Mouse (Mus musculus) kidney, adult 2 months (tissue): Measurements from ENCODE around the gene Grk4.

ENCODE experiments used
- CTCF ChIP-seq: fragments of 200-500 bp; conservative IDR thresholded peaks from 2 replicates; pipeline ENCODE4 v1.5.1; 2011; ENCODE audit warnings: low read depth, mild to moderate bottlenecking, control low read depth, low read length, moderate library complexity, mixed read lengths; ENCODE audit not compliant: insufficient read depth, insufficient read length
- POLR2A ChIP-seq: fragments of 200-500 bp; IDR thresholded peaks from one replicate; pipeline ENCODE4 v1.6.1; 2011; ENCODE audit warnings: low read depth, low read length, control low read depth

DNA sequence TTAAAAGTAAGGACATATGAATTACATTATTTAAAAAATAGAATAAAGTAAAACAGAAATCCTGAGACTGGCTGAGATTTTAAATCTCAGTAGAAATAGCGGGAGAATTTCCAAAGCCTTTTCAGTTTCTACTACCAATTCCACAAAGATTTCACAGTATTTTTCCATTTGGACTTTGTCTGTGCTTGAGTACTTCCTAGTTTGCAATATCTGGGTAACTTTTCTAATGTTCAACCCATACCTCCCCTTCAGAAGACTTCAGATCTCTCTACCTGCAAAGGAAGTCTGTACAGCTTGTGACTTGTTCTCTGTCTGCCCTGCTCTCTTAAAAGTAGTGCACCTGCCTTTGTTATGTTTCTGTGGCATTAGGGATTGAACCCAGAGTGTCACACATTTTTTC is 48.3 kb downstream of the Grk4 start:
- TF ChIP-seq CTCF (no peak), POLR2A (no peak)
